Mouse (Mus musculus) ES-CJ7 (cell line): ENCODE results near the gene F2rl3.

Source experiments
- DNase-seq: peaks from one replicate; pipeline ENCODE4 v3.0.0; 2011; ENCODE audit warnings: low read depth, low spot score

Gene F2rl3

GRCm38 (mm10) chr8:72761322-72762051, at the start of gene F2rl3:
F2rl3 (plus strand) TSS chr8:72761880.
- no peak for DNase-seq

- DNase-seq, result no peak
These were observed 49.1 kb upstream of the F2rl3 start for GRCm38 (mm10) chr8:72712569-72712968.

- no peak for DNase-seq
These were observed 45.1 kb upstream of the F2rl3 start for GRCm38 (mm10) chr8:72716594-72716993.

- no peak for DNase-seq
These were observed 41.1 kb upstream of the F2rl3 start for GRCm38 (mm10) chr8:72720541-72720940.

- DNase-seq, result peak; percentile 93
These were observed 38.7 kb upstream of the F2rl3 start, which contains the start of gene Sin3b for GRCm38 (mm10) chr8:72722769-72723650. Sin3b (plus strand) TSS chr8:72723285.

- no peak for DNase-seq
These were observed 38.1 kb upstream of the F2rl3 start for GRCm38 (mm10) chr8:72723651-72724001.

GRCm38 (mm10) chr8:72728636-72729035, 33.0 kb upstream of the F2rl3 start:
- no peak for DNase-seq

- DNase-seq, result no peak
These were observed 26.7 kb upstream of the F2rl3 start for GRCm38 (mm10) chr8:72735001-72735400.

GRCm38 (mm10) chr8:72736868-72737267, 24.8 kb upstream of the F2rl3 start:
- no peak for DNase-seq

- DNase-seq, result peak; percentile 77
These were observed 15.6 kb upstream of the F2rl3 start for GRCm38 (mm10) chr8:72746061-72746460.

GRCm38 (mm10) chr8:72749846-72750245, 11.8 kb upstream of the F2rl3 start:
- DNase-seq, result no peak

- DNase-seq, result no peak
These were observed 11.4 kb upstream of the F2rl3 start for GRCm38 (mm10) chr8:72750266-72750665.

GRCm38 (mm10) chr8:72751126-72751525, 10.6 kb upstream of the F2rl3 start:
- DNase-seq, result no peak

GRCm38 (mm10) chr8:72752289-72752688, 9.4 kb upstream of the F2rl3 start:
- no peak for DNase-seq

- DNase-seq, result no peak
These were observed 8.5 kb upstream of the F2rl3 start for GRCm38 (mm10) chr8:72753165-72753564.

GRCm38 (mm10) chr8:72753781-72754180, 7.9 kb upstream of the F2rl3 start:
- no peak for DNase-seq

GRCm38 (mm10) chr8:72756031-72756430, 5.6 kb upstream of the F2rl3 start:
- DNase-seq, result no peak

- DNase-seq, result no peak
These were observed 4.8 kb upstream of the F2rl3 start for GRCm38 (mm10) chr8:72756771-72757390.

GRCm38 (mm10) chr8:72757426-72758195, 4.1 kb upstream of the F2rl3 start:
- DNase-seq, result no peak

- no peak for DNase-seq
These were observed 3.4 kb upstream of the F2rl3 start for GRCm38 (mm10) chr8:72758310-72758709.

GRCm38 (mm10) chr8:72760216-72760615, 1.5 kb upstream of the F2rl3 start:
- no peak for DNase-seq

GRCm38 (mm10) chr8:72762306-72762705, 626 bp downstream of the F2rl3 start:
- DNase-seq, result no peak
